Mouse (Mus musculus) kidney, embryonic 14.5 days (tissue): Measurements from ENCODE around the gene Glis1. TPM values are rescaled to one million over a fixed set of nuclear protein-coding genes. Genes with fewer than 3 reads are reported as not detected.

ENCODE experiments used
- ATAC-seq: fragments of 200-750 bp; cut with Nextera tagmentation; 2 replicates; pipeline ENCODE4 v1.8.0; 2017; ENCODE audit warnings: moderate number of reproducible peaks, mild to moderate bottlenecking, moderate TSS enrichment, moderate library complexity; ENCODE audit not compliant: low FRiP score, low TSS enrichment
- H3K27ac ChIP-seq: fragments of 300-500 bp; sonication (generic); 2 replicates; pipeline ENCODE4 v1.5.1; 2014; ENCODE audit warnings: low read depth, mild to moderate bottlenecking, low read length, moderate library complexity, mixed read lengths
- H3K27me3 ChIP-seq: fragments of 300-500 bp; sonication (generic); 2 replicates; pipeline ENCODE4 v1.6.1; 2014; ENCODE audit warnings: mild to moderate bottlenecking, low read length; ENCODE audit not compliant: control insufficient read depth, insufficient read depth
- H3K36me3 ChIP-seq: fragments of 300-500 bp; sonication (generic); 2 replicates; pipeline ENCODE4 v1.6.1; 2014; ENCODE audit warnings: low read length, mixed read lengths; ENCODE audit not compliant: control insufficient read depth, insufficient read depth
- H3K4me1 ChIP-seq: fragments of 300-500 bp; sonication (generic); 2 replicates; pipeline ENCODE4 v1.6.1; 2014; ENCODE audit warnings: low read length, mixed read lengths; ENCODE audit not compliant: control insufficient read depth, insufficient read depth
- H3K4me2 ChIP-seq: fragments of 300-500 bp; sonication (generic); replicated peaks from 2 replicates; pipeline ENCODE4 v1.6.1; 2014; ENCODE audit warnings: low read depth, mild to moderate bottlenecking, low read length
- H3K4me3 ChIP-seq: fragments of 300-500 bp; sonication (generic); 2 replicates; pipeline ENCODE4 v1.5.1; 2014; ENCODE audit warnings: mild to moderate bottlenecking, low read length
- H3K9ac ChIP-seq: fragments of 300-500 bp; sonication (generic); 2 replicates; pipeline ENCODE4 v1.6.1; 2014; ENCODE audit warnings: low read depth, mild to moderate bottlenecking, low read length, moderate library complexity
- H3K9me3 ChIP-seq: fragments of 300-500 bp; sonication (generic); 2 replicates; pipeline ENCODE4 v1.6.1; 2016; ENCODE audit warnings: low read length; ENCODE audit not compliant: control insufficient read depth
- WGBS: fragments of 180-500 bp; shearing (Covaris S2); extraction: QIAGEN DNeasy Blood & Tissue Kit; methylation state at CpG from one replicate; pipeline ENCODE4 v1.1.7; 2014; 5-methylcytosine and 5-hydroxymethylcytosine counted together
- polyA plus RNA-seq: library from polyadenylated mRNA; unstranded; fragments of >200 nt; fragmentation: Nextera tagmentation; extraction: Ambion mirVana; gene quantifications from 2 replicates; pipeline ENCODE4 v1.2.1, GENCODE M21; 2014

Gene Glis1
- polyA plus RNA-seq, 1 experiment from 2014 or later: 4.3 TPM

GRCm38 (mm10) chr4:107651021-107651496, 216.7 kb downstream of the Glis1 start:
- no peak for ATAC-seq
- Histone ChIP-seq H3K27me3 (no peaks in the 10 kb centered on the region), H3K27ac (no peak overlapping the region), H3K4me2 (no peak overlapping the region), H3K36me3 (no peaks in the 10 kb centered on the region), H3K9ac (no peak overlapping the region), H3K9me3 (no peaks in the 10 kb centered on the region), H3K4me1 (no peaks in the 10 kb centered on the region), H3K4me3 (no peak overlapping the region)
- WGBS: 41% methylated on average over 12 of the region's 12 CpGs

- Histone ChIP-seq H3K4me3 (no peak overlapping the region), H3K9ac (0 out of 2 replicates have a peak overlapping the region, but pooled peaks have one; percentile 7), H3K27ac (no peak overlapping the region), H3K36me3 (no peaks in the 10 kb centered on the region), H3K4me2 (peak overlapping the region; percentile 22; the same call in 1 of the 2 replicates), H3K27me3 (no peaks in the 10 kb centered on the region), H3K4me1 (no peaks in the 10 kb centered on the region), H3K9me3 (no peaks in the 10 kb centered on the region)
- 5% methylated on average over 7 of the region's 7 CpGs for WGBS
- ATAC-seq: peak; percentile 92
These were observed 218.3 kb downstream of the Glis1 start for GRCm38 (mm10) chr4:107652598-107653279.

- H3K36me3 ChIP-seq: no peaks in the 10 kb centered on the region
- ATAC-seq: no peak
These were observed 218.9 kb downstream of the Glis1 start for GRCm38 (mm10) chr4:107653280-107653643.

GRCm38 (mm10) chr4:107660649-107661048, 226.3 kb downstream of the Glis1 start:
- 91% methylated on average over 11 of the region's 11 CpGs for WGBS
- H3K4me3 ChIP-seq: no peak overlapping the region
- H3K9me3 ChIP-seq: no peaks in the 10 kb centered on the region
- no peak overlapping the region for H3K4me2 ChIP-seq
- no peaks in the 10 kb centered on the region for H3K27me3 ChIP-seq
- ATAC-seq: no peak
- no peak overlapping the region for H3K27ac ChIP-seq
- no peak overlapping the region for H3K9ac ChIP-seq
- no peaks in the 10 kb centered on the region for H3K36me3 ChIP-seq
- H3K4me1 ChIP-seq: no peaks in the 10 kb centered on the region

More at GRCm38 (mm10) chr4:107653280-107653643, 218.9 kb downstream of the Glis1 start:
- no peak overlapping the region for H3K4me2 ChIP-seq
- H3K27me3 ChIP-seq: no peaks in the 10 kb centered on the region
- H3K9me3 ChIP-seq: no peaks in the 10 kb centered on the region
- H3K4me3 ChIP-seq: no peak overlapping the region
- no peaks in the 10 kb centered on the region for H3K4me1 ChIP-seq
- 71% methylated on average over 5 of the region's 5 CpGs for WGBS
- no peak overlapping the region for H3K27ac ChIP-seq
- no peak overlapping the region for H3K9ac ChIP-seq

- WGBS: 92% methylated on average over 2 of the region's 2 CpGs
- Histone ChIP-seq H3K9ac (no peak overlapping the region), H3K4me2 (no peak overlapping the region), H3K4me3 (no peak overlapping the region), H3K27me3 (0 out of 2 replicates have a peak, but pooled peaks cover 6% of the 10 kb centered on the region), H3K9me3 (no peaks in the 10 kb centered on the region), H3K36me3 (no peaks in the 10 kb centered on the region), H3K27ac (no peak overlapping the region), H3K4me1 (no peaks in the 10 kb centered on the region)
- no peak for ATAC-seq
These were observed 234.1 kb downstream of the Glis1 start for GRCm38 (mm10) chr4:107668514-107668913.

GRCm38 (mm10) chr4:107670731-107671130, 236.3 kb downstream of the Glis1 start:
- no peak overlapping the region for H3K27ac ChIP-seq
- 0 out of 2 replicates have a peak, but pooled peaks cover 7% of the 10 kb centered on the region for H3K27me3 ChIP-seq
- WGBS: 67% methylated on average over 5 of the region's 5 CpGs
- no peak overlapping the region for H3K4me3 ChIP-seq
- no peak overlapping the region for H3K9ac ChIP-seq
- H3K9me3 ChIP-seq: no peaks in the 10 kb centered on the region
- ATAC-seq: no peak
- no peaks in the 10 kb centered on the region for H3K4me1 ChIP-seq
- H3K36me3 ChIP-seq: no peaks in the 10 kb centered on the region
- H3K4me2 ChIP-seq: no peak overlapping the region

GRCm38 (mm10) chr4:107673638-107674321, 239.4 kb downstream of the Glis1 start:
- Histone ChIP-seq H3K9me3 (no peaks in the 10 kb centered on the region), H3K36me3 (no peaks in the 10 kb centered on the region), H3K4me2 (no peak overlapping the region), H3K27me3 (0 out of 2 replicates have a peak, but pooled peaks cover 7% of the 10 kb centered on the region), H3K9ac (no peak overlapping the region), H3K4me1 (no peaks in the 10 kb centered on the region), H3K4me3 (no peak overlapping the region), H3K27ac (no peak overlapping the region)
- 19% methylated on average over 23 of the region's 23 CpGs for WGBS
- ATAC-seq: peak; percentile 90

GRCm38 (mm10) chr4:107674322-107674644, 239.9 kb downstream of the Glis1 start:
- no peaks in the 10 kb centered on the region for H3K9me3 ChIP-seq
- no peaks in the 10 kb centered on the region for H3K36me3 ChIP-seq
- no peak overlapping the region for H3K4me3 ChIP-seq
- 0 out of 2 replicates have a peak, but pooled peaks cover 7% of the 10 kb centered on the region for H3K27me3 ChIP-seq
- peak; percentile 43; the same call in 1 of the 2 replicates for ATAC-seq
- no peaks in the 10 kb centered on the region for H3K4me1 ChIP-seq
- H3K9ac ChIP-seq: no peak overlapping the region
- H3K4me2 ChIP-seq: no peak overlapping the region
- no peak overlapping the region for H3K27ac ChIP-seq
- WGBS: 28% methylated on average over 5 of the region's 5 CpGs

GRCm38 (mm10) chr4:107675645-107676044, 241.3 kb downstream of the Glis1 start:
- ATAC-seq: no peak
- peaks cover 7% of the 10 kb centered on the region; the same call in 1 of the 2 replicates for H3K27me3 ChIP-seq

More at GRCm38 (mm10) chr4:107675645-107676044, 241.3 kb downstream of the Glis1 start:
- Histone ChIP-seq H3K4me3 (no peak overlapping the region), H3K9me3 (no peaks in the 10 kb centered on the region), H3K9ac (no peak overlapping the region), H3K36me3 (no peaks in the 10 kb centered on the region), H3K4me2 (no peak overlapping the region), H3K4me1 (no peaks in the 10 kb centered on the region), H3K27ac (no peak overlapping the region)
- 54% methylated on average over 10 of the region's 10 CpGs for WGBS
